Mouse (Mus musculus) E14TG2a.4 (cell line): Measurements from ENCODE around the gene Col6a6.

Experiments
- CTCF ChIP-seq: conservative IDR thresholded peaks from 2 replicates; pipeline ENCODE4 v1.5.1; 2014; ENCODE audit warnings: low read length
- NANOG ChIP-seq: IDR thresholded peaks from 2 replicates; pipeline ENCODE4 v1.6.1; 2014; ENCODE audit warnings: borderline replicate concordance, low read length, mixed read lengths
- POU5F1 ChIP-seq: IDR thresholded peaks from 2 replicates; pipeline ENCODE4 v1.6.1; 2014; ENCODE audit warnings: low read length, borderline replicate concordance

- no peak for TF ChIP-seq CTCF
- TF ChIP-seq POU5F1 = no peak
- no peak for TF ChIP-seq NANOG
Observed at GRCm38 (mm10) chr9:105689485-105689884, 138.5 kb downstream of the Col6a6 start.
